Mouse (Mus musculus) adrenal gland, adult 2 months (tissue): ENCODE measurements around the gene Zfp459. TPM values are rescaled to one million over a fixed set of nuclear protein-coding genes. Genes with fewer than 3 reads are reported as not detected.

Source experiments
- polyA plus RNA-seq: library from polyadenylated mRNA; depleted of rRNA; stranded (reverse); fragments of >200 nt; gene quantifications from 2 replicates; pipeline ENCODE4 v1.2.3, GENCODE M21; 2012; rRNA removed
- total RNA-seq, 2 experiments: library from RNA; stranded (reverse); gene quantifications; 2 replicates each; pipeline ENCODE4 v1.2.3; 2021

Gene Zfp459
- total and polyA plus RNA-seq, 3 experiments: 0.29 to 3.9 TPM; not detected in 1

Other genes with a start within 250 kb of the Zfp459 start
- 1 to 10 TPM; 5.6 to 6.0 TPM for gene Rsl1, start 248.2 kb downstream of the Zfp459 start, total RNA-seq
- gene Rsl1, start 248.2 kb downstream of the Zfp459 start, polyA plus RNA-seq: 0.36 and 0.73 TPM in 2 replicates
- gene Zfp455, start 226.9 kb downstream of the Zfp459 start, total RNA-seq: 1 to 10 TPM; 1.9 to 2.4 TPM
- gene Zfp455, start 226.9 kb downstream of the Zfp459 start, polyA plus RNA-seq: not detected in 2 replicates
- gene Zfp458, start 143.0 kb downstream of the Zfp459 start, total RNA-seq: 1 to 10 TPM; 3.4 to 3.6 TPM
- gene Zfp458, start 143.0 kb downstream of the Zfp459 start, polyA plus RNA-seq: 0.09 and 0.13 TPM in 2 replicates
- gene Zfp457, start 114.9 kb downstream of the Zfp459 start, total RNA-seq: 1 to 10 TPM; 3.3 to 4.6 TPM
- 0.15 and 0.73 TPM in 2 replicates for gene Zfp457, start 114.9 kb downstream of the Zfp459 start, polyA plus RNA-seq
- 1 to 10 TPM; 3.8 to 5.7 TPM for gene Zfp595, start 88.8 kb downstream of the Zfp459 start, total RNA-seq
- 0.10 and 0.12 TPM in 2 replicates for gene Zfp595, start 88.8 kb downstream of the Zfp459 start, polyA plus RNA-seq
- gene Gm28044, start 60.9 kb downstream of the Zfp459 start, total RNA-seq: 1 to 10 TPM; 1.2 to 1.8 TPM
- not detected in 2 replicates for gene Gm28044, start 60.9 kb downstream of the Zfp459 start, polyA plus RNA-seq
- gene Zfp953, start 60.8 kb downstream of the Zfp459 start, total RNA-seq: 1 to 10 TPM; 2.6 to 2.8 TPM
- 0.04 and 0.06 TPM in 2 replicates for gene Zfp953, start 60.8 kb downstream of the Zfp459 start, polyA plus RNA-seq
- 1 to 10 TPM; 1.1 TPM for gene Gm28041, start 45.7 kb downstream of the Zfp459 start, total RNA-seq
- gene Gm28041, start 45.7 kb downstream of the Zfp459 start, polyA plus RNA-seq: not detected in 2 replicates
- gene Zfp456, start 45.6 kb downstream of the Zfp459 start, total RNA-seq: 1 to 10 TPM in 1 of 2 experiments, under 1 TPM in 1; 0.98 to 1.4 TPM
- gene Zfp456, start 45.6 kb downstream of the Zfp459 start, polyA plus RNA-seq: not detected in 2 replicates
- gene Zfp429, start 21.6 kb downstream of the Zfp459 start, total RNA-seq: 1 to 10 TPM; 3.5 to 4.7 TPM
- 1.4 TPM in 1 of 2 replicates, not detected in the other for gene Zfp429, start 21.6 kb downstream of the Zfp459 start, polyA plus RNA-seq
- 10 to 100 TPM; 16.5 to 20.0 TPM for gene Zfp874a, start 30.2 kb upstream of the Zfp459 start, total RNA-seq
- gene Zfp874a, start 30.2 kb upstream of the Zfp459 start, polyA plus RNA-seq: 0.44 and 0.46 TPM in 2 replicates
- gene Zfp874b, start 62.8 kb upstream of the Zfp459 start, total RNA-seq: 10 to 100 TPM; 16.1 to 17.3 TPM
- gene Zfp874b, start 62.8 kb upstream of the Zfp459 start, polyA plus RNA-seq: 0.28 and 0.95 TPM in 2 replicates
- gene Zfp58, start 79.1 kb upstream of the Zfp459 start, total RNA-seq: 1 to 10 TPM; 7.5 to 7.6 TPM
- gene Zfp58, start 79.1 kb upstream of the Zfp459 start, polyA plus RNA-seq: 0.17 and 0.20 TPM in 2 replicates
- not detected for gene Gm26965, start 104.7 kb upstream of the Zfp459 start, total RNA-seq
- not detected in 2 replicates for gene Gm26965, start 104.7 kb upstream of the Zfp459 start, polyA plus RNA-seq
- gene Zfp87, start 104.8 kb upstream of the Zfp459 start, total RNA-seq: 10 to 100 TPM; 23.1 to 24.2 TPM
- 3.0 and 4.2 TPM in 2 replicates for gene Zfp87, start 104.8 kb upstream of the Zfp459 start, polyA plus RNA-seq
- gene Zfp748, start 132.4 kb upstream of the Zfp459 start, total RNA-seq: 1 to 10 TPM; 9.0 to 9.3 TPM
- 0.66 and 0.75 TPM in 2 replicates for gene Zfp748, start 132.4 kb upstream of the Zfp459 start, polyA plus RNA-seq
- gene Zfp729b, start 188.3 kb upstream of the Zfp459 start, total RNA-seq: 1 to 10 TPM; 6.4 to 7.8 TPM
- 0.03 and 0.09 TPM in 2 replicates for gene Zfp729b, start 188.3 kb upstream of the Zfp459 start, polyA plus RNA-seq
- gene Gm49345, start 216.4 kb upstream of the Zfp459 start, total RNA-seq: 1 to 10 TPM; 1.2 to 1.3 TPM
- not detected in 2 replicates for gene Gm49345, start 216.4 kb upstream of the Zfp459 start, polyA plus RNA-seq
- 1 to 10 TPM; 6.0 to 6.5 TPM for gene Zfp729a, start 216.4 kb upstream of the Zfp459 start, total RNA-seq
- 0.12 and 0.29 TPM in 2 replicates for gene Zfp729a, start 216.4 kb upstream of the Zfp459 start, polyA plus RNA-seq